Mouse (Mus musculus): ENCODE results near the gene Sh3bp5. TPM values are rescaled to one million over a fixed set of nuclear protein-coding genes. Genes with fewer than 3 reads are reported as not detected.
"Not testable (repeated sequence)": the region's sequence is repeated elsewhere in the genome, so short reads cannot be mapped to it uniquely, and the experiment has no call there.

Sh3bp5 gene
- 13.6 and 17.3 TPM in 2 replicates for polyA plus RNA-seq (2014; fragmentation: Nextera tagmentation; extraction: Ambion mirVana)

DNA sequence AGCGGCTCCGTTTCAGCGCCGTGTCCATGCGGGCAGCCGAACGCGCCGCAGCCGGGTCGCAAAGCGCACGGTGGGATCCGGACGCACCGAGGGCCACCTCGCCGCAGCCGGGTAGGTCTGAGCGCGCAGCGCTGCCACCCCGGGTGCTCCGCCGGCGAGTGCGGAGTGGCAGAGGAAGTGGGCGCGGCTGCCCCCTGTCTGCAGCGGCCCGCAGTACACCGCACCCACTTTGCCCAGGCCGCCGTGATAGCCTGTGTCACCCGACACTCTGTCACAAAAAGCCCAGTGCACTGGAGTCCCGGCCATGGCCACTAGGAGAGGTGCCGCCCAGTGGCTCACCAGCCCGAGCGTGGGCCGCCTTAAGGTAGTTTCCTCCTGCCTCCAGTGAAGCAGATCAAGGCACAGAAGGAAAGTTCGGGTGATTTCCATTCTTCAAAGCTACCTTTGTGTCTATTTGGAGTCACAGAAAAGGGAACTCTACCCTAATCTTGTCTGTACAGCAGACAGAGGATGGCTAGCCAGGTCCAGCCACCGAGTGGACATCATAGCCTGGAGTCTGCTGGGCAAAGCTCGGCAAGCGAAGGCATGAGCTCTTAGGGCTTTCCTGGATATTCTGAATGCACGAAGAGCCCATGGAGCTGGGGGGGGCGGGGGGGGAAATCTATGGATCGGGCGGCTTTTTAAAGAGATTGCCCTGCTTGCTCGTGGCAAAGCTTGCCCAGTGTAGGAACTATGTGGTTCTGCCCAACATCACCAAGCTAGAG lies at the start of gene Sh3bp5:
Gene Sh3bp5, minus strand, starts transcription at position 149 of the 764 bp plus-strand sequence.
- H3K4me2 ChIP-seq (replicated peaks; ENCODE audit: low read depth, low read length), result peak within 1 kb of the TSS; percentile 93
- no peaks in the 10 kb centered on the region; the same call in 1 of the 2 replicates for H3K4me1 ChIP-seq (replicated peaks; ENCODE audit: control insufficient read depth, insufficient read depth, low read length)

DNA sequence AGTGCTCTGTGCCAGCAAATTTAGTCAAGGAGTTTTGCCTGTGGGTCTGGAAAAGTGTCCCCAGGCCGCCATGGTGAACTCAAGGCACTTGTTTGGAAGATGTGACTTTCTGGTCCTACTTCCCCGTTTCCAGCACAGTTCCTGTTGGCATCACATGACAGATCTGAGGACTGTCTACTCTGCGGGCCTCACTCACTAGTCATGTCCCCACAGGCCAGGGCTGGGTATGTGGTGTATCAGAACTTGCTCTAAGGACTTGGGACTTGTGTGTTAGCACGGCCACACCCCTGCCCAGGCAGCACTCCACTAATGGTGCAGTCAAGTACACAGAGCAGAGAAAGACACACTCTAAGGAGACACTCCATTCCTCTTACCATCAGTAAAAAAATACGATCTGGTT lies 46.5 kb upstream of the Sh3bp5 start:
- Histone ChIP-seq H3K36me3 (ENCODE audit: control insufficient read depth, insufficient read depth, low read length) (0 out of 2 replicates have a peak, but pooled peaks cover 3% of the 10 kb centered on the region), H3K9ac (ENCODE audit: low read depth, low read length) (no peak overlapping the region), H3K27me3 (ENCODE audit: control insufficient read depth, insufficient read depth, low read length) (no peaks in the 10 kb centered on the region), H3K27ac (ENCODE audit: low read depth, low read length) (no peak overlapping the region), H3K4me3 (ENCODE audit: low read depth, low read length) (no peak overlapping the region), H3K4me2 (replicated peaks; ENCODE audit: low read depth, low read length) (no peak overlapping the region), H3K4me1 (replicated peaks; ENCODE audit: control insufficient read depth, insufficient read depth, low read length) (no peaks in the 10 kb centered on the region), H3K9me3 (ENCODE audit: control insufficient read depth, low read length) (no peaks in the 10 kb centered on the region)
- 93% methylated on average over 5 of the region's 5 CpGs for WGBS
- no peak for DNase-seq (ENCODE audit: low spot score)
- ATAC-seq (ENCODE audit: low FRiP score), result no peak

More for the DNA sequence above, at the start of gene Sh3bp5:
- Histone ChIP-seq H3K27me3 (ENCODE audit: control insufficient read depth, insufficient read depth, low read length) (no peaks in the 10 kb centered on the region), H3K9me3 (ENCODE audit: control insufficient read depth, low read length) (no peaks in the 10 kb centered on the region), H3K27ac (ENCODE audit: low read depth, low read length) (peak within 1 kb of the TSS; percentile 43), H3K4me3 (ENCODE audit: low read depth, low read length) (peak within 1 kb of the TSS; percentile 62), H3K36me3 (ENCODE audit: control insufficient read depth, insufficient read depth, low read length) (no peaks in the 10 kb centered on the region), H3K9ac (ENCODE audit: low read depth, low read length) (peak within 1 kb of the TSS; percentile 79)
- 9% methylated on average over 49 of the region's 49 CpGs for WGBS
- ATAC-seq (ENCODE audit: low FRiP score) (peak; percentile 97), DNase-seq (ENCODE audit: low spot score) (peak; percentile 96)

DNA sequence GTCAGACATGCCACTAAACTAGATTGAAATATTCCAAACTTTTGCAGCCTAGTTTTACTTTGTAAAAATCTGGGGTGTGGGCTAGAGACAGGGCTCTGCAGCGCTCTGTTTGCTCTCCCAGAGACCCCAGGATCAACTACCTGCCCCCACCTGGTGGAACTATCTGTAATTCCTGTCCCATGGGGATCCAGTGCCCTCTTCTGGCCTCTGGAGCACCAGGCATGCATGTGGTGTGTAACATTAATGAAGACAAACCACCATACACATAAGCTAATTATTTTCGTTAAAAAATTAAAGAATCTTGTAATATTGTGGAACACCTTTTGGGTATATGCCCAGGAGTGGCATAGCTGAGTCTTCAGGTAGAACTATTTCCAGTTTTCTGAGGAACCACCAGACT lies 37.4 kb upstream of the Sh3bp5 start:
- Histone ChIP-seq H3K27me3 (ENCODE audit: control insufficient read depth, insufficient read depth, low read length) (no peaks in the 10 kb centered on the region), H3K27ac (ENCODE audit: low read depth, low read length) (no peak overlapping the region), H3K4me1 (replicated peaks; ENCODE audit: control insufficient read depth, insufficient read depth, low read length) (no peaks in the 10 kb centered on the region), H3K4me2 (replicated peaks; ENCODE audit: low read depth, low read length) (no peak overlapping the region), H3K9me3 (ENCODE audit: control insufficient read depth, low read length) (no peaks in the 10 kb centered on the region), H3K4me3 (ENCODE audit: low read depth, low read length) (no peak overlapping the region), H3K36me3 (ENCODE audit: control insufficient read depth, insufficient read depth, low read length) (no peaks in the 10 kb centered on the region), H3K9ac (ENCODE audit: low read depth, low read length) (no peak overlapping the region)
- no peak for DNase-seq (ENCODE audit: low spot score)
- WGBS, result 77% methylated on average over 2 of the region's 2 CpGs
- ATAC-seq (ENCODE audit: low FRiP score), result no peak

DNA sequence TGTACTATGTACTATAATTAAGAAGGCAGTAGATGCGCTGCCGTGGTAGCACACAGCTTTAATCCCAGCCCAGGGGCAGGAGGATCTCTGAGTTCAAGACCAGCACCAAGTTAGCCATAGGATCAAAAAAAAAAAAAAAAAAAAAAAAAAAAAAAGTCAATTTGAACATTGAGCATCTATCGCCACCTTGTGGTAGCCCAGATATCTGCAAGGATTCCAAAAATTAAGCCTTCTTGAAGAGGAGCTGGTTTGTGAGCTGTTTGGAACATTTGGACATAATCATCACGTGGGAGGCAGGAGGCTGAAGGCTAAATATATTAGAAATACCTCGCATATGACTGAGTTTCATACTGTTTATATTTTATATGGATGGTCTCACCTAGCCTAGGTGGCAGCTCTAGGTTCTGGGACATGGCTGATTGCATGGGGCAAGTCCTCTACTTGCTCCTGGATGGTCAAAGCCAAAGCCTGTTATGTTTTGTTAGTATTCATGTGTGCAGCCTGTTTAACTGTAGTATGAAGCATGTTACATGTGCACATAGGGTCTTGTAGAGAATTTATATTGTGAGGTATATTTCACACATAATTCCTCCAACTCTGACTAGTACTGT lies 36.7 kb upstream of the Sh3bp5 start:
- Histone ChIP-seq H3K4me1 (replicated peaks; ENCODE audit: control insufficient read depth, insufficient read depth, low read length) (no peaks in the 10 kb centered on the region), H3K36me3 (ENCODE audit: control insufficient read depth, insufficient read depth, low read length) (no peaks in the 10 kb centered on the region), H3K27ac (ENCODE audit: low read depth, low read length) (no peak overlapping the region), H3K9me3 (ENCODE audit: control insufficient read depth, low read length) (no peaks in the 10 kb centered on the region), H3K4me2 (replicated peaks; ENCODE audit: low read depth, low read length) (no peak overlapping the region), H3K9ac (ENCODE audit: low read depth, low read length) (no peak overlapping the region), H3K4me3 (ENCODE audit: low read depth, low read length) (no peak overlapping the region), H3K27me3 (ENCODE audit: control insufficient read depth, insufficient read depth, low read length) (no peaks in the 10 kb centered on the region)
- ATAC-seq (ENCODE audit: low FRiP score) (no peak), DNase-seq (ENCODE audit: low spot score) (peak; percentile 77)
- WGBS, result 15% methylated on average over 5 of the region's 5 CpGs

DNA sequence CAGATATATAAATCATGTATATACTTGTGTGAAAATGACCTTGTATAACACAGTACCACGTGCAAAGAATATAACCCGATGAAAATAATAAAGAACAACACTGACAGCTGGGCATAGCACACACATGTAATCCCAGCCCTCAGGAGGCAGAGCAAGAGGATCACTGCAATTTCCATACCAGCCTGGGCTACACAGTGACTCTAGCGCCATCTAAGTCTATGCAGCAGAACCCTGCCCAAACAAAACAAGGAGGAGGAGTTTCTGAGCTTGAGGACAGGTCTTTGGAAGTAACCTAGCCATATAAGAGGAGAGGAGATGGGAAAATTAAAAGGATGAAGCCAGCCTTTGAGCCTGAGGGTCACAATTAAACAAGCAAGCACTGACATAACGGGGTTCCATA lies 33.8 kb upstream of the Sh3bp5 start:
- H3K4me2 ChIP-seq (replicated peaks; ENCODE audit: low read depth, low read length), result no peak overlapping the region
- H3K9me3 ChIP-seq (ENCODE audit: control insufficient read depth, low read length), result no peaks in the 10 kb centered on the region
- H3K36me3 ChIP-seq (ENCODE audit: control insufficient read depth, insufficient read depth, low read length), result no peaks in the 10 kb centered on the region
- ATAC-seq (ENCODE audit: low FRiP score) (no peak), DNase-seq (ENCODE audit: low spot score) (no peak)
- no peak overlapping the region for H3K27ac ChIP-seq (ENCODE audit: low read depth, low read length)
- no peak overlapping the region for H3K4me3 ChIP-seq (ENCODE audit: low read depth, low read length)
- no peak overlapping the region for H3K9ac ChIP-seq (ENCODE audit: low read depth, low read length)
- no peaks in the 10 kb centered on the region for H3K4me1 ChIP-seq (replicated peaks; ENCODE audit: control insufficient read depth, insufficient read depth, low read length)
- WGBS, result 57% methylated on average over 4 of the region's 4 CpGs
- H3K27me3 ChIP-seq (ENCODE audit: control insufficient read depth, insufficient read depth, low read length), result no peaks in the 10 kb centered on the region

DNA sequence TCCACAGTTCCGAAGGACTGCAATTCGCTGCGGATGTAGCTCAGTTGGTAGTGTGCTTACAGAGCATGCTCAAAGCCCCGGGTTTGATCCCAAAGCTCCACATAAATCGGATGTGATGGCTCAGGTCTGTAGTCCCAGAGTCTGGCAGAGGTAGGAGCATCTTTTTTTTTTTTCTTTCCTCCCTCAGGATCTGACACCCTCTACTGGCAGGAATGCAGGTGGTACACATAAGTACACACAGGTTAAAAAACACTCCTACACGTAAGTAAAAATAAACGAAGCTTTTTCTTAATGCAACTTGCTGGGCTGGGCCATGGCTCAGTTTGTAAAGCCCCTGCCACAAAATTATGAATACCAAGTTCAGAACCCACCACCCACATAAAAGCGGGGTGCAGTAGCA lies 28.3 kb upstream of the Sh3bp5 start:
- H3K4me2 ChIP-seq (replicated peaks; ENCODE audit: low read depth, low read length), result no peak overlapping the region
- no peak overlapping the region for H3K4me3 ChIP-seq (ENCODE audit: low read depth, low read length)
- 58% methylated on average over 8 of the region's 8 CpGs for WGBS
- DNase-seq (ENCODE audit: low spot score), result peak; percentile 21
- H3K27ac ChIP-seq (ENCODE audit: low read depth, low read length), result no peak overlapping the region
- H3K9me3 ChIP-seq (ENCODE audit: control insufficient read depth, low read length), result no peaks in the 10 kb centered on the region
- no peaks in the 10 kb centered on the region for H3K36me3 ChIP-seq (ENCODE audit: control insufficient read depth, insufficient read depth, low read length)
- no peak for ATAC-seq (ENCODE audit: low FRiP score)
- H3K27me3 ChIP-seq (ENCODE audit: control insufficient read depth, insufficient read depth, low read length), result no peaks in the 10 kb centered on the region
- H3K9ac ChIP-seq (ENCODE audit: low read depth, low read length), result no peak overlapping the region
- H3K4me1 ChIP-seq (replicated peaks; ENCODE audit: control insufficient read depth, insufficient read depth, low read length), result no peaks in the 10 kb centered on the region

DNA sequence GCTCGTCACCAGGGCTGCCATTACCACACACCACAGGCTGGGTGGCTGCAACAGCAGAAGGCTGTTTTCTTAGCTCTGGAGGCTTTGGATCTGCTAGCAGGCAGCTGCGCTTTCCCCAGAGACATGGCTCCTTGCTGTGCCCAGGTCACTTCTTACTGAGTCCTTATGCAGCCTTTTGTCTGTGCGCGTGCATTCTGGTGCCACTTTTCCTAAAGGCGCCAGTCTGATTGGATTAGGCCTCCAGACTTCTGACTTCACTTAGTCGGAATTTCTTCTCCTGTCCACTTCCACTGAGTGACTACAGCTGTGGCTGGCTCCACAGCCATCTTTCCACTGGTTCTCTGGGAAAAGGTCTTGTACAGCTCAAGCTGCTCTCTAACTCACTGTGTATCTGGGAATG lies 27.0 kb upstream of the Sh3bp5 start:
- Histone ChIP-seq H3K27ac (ENCODE audit: low read depth, low read length) (no peak overlapping the region), H3K9ac (ENCODE audit: low read depth, low read length) (no peak overlapping the region), H3K36me3 (ENCODE audit: control insufficient read depth, insufficient read depth, low read length) (no peaks in the 10 kb centered on the region), H3K4me2 (replicated peaks; ENCODE audit: low read depth, low read length) (no peak overlapping the region), H3K9me3 (ENCODE audit: control insufficient read depth, low read length) (no peaks in the 10 kb centered on the region), H3K27me3 (ENCODE audit: control insufficient read depth, insufficient read depth, low read length) (no peaks in the 10 kb centered on the region), H3K4me1 (replicated peaks; ENCODE audit: control insufficient read depth, insufficient read depth, low read length) (no peaks in the 10 kb centered on the region), H3K4me3 (ENCODE audit: low read depth, low read length) (no peak overlapping the region)
- no peak for ATAC-seq (ENCODE audit: low FRiP score)
- DNase-seq (ENCODE audit: low spot score), result no peak
- 80% methylated on average over 6 of the region's 6 CpGs for WGBS

DNA sequence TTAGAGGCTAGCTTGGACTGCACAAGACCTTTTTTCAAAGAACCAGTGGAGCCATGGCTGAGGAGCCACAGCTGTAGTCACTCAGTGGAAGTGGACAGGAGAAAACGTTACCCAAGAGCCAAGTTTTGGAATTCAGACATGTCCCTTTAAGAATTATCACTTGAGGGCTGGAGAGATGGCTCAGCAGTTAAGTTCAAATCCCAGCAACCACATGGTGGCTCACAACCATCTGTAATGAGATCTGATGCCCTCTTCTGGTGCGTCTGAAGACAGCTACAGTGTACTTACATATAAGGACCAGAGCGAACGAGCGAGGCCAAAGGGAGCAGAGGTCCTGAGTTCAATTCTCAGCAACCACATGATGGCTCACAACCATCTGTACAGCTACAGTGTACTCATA lies 26.3 kb upstream of the Sh3bp5 start:
- H3K27me3 ChIP-seq (ENCODE audit: control insufficient read depth, insufficient read depth, low read length); H3K4me1 ChIP-seq (replicated peaks; ENCODE audit: control insufficient read depth, insufficient read depth, low read length); H3K9me3 ChIP-seq (ENCODE audit: control insufficient read depth, low read length); ATAC-seq (ENCODE audit: low FRiP score); H3K27ac ChIP-seq (ENCODE audit: low read depth, low read length); H3K4me2 ChIP-seq (replicated peaks; ENCODE audit: low read depth, low read length); H3K36me3 ChIP-seq (ENCODE audit: control insufficient read depth, insufficient read depth, low read length); H3K9ac ChIP-seq (ENCODE audit: low read depth, low read length); H3K4me3 ChIP-seq (ENCODE audit: low read depth, low read length); DNase-seq (ENCODE audit: low spot score): not testable (repeated sequence)
- 72% methylated on average over 5 of the region's 5 CpGs for WGBS

DNA sequence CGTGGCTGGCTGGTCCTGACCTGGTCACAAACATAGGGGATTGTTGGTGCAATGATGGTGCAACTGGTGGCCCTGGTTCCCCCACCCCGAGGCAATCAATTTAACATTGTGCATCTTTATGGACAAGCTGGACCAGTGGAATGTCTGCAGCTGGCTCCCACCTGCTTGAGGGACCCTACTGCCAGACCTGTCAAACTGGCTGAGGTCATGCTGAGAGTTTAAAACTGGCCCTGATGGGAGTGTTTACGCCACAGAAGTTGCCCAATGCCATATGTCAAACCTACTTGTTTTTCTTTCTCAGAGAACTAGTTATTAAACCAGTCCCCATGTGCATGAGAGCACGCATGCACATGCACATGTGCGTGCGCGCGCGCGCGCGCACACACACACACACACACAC lies 22.1 kb upstream of the Sh3bp5 start:
- Histone ChIP-seq H3K4me2 (replicated peaks; ENCODE audit: low read depth, low read length) (no peak overlapping the region), H3K36me3 (ENCODE audit: control insufficient read depth, insufficient read depth, low read length) (no peaks in the 10 kb centered on the region), H3K27me3 (ENCODE audit: control insufficient read depth, insufficient read depth, low read length) (no peaks in the 10 kb centered on the region), H3K27ac (ENCODE audit: low read depth, low read length) (no peak overlapping the region), H3K4me3 (ENCODE audit: low read depth, low read length) (no peak overlapping the region), H3K4me1 (replicated peaks; ENCODE audit: control insufficient read depth, insufficient read depth, low read length) (no peaks in the 10 kb centered on the region), H3K9me3 (ENCODE audit: control insufficient read depth, low read length) (no peaks in the 10 kb centered on the region), H3K9ac (ENCODE audit: low read depth, low read length) (no peak overlapping the region)
- no peak for DNase-seq (ENCODE audit: low spot score)
- 86% methylated on average over 12 of the region's 12 CpGs for WGBS
- ATAC-seq (ENCODE audit: low FRiP score), result no peak

Measured in hindbrain, embryonic 11.5 days (tissue).